Mouse (Mus musculus) lung, embryonic 16.5 days (tissue): Measurements from ENCODE around the gene Cst9. TPM values are rescaled to one million over a fixed set of nuclear protein-coding genes. Genes with fewer than 3 reads are reported as not detected.
A peak's percentile ranks its signal among the peaks of the same experiment; 100 is the strongest.

Experiments
- ATAC-seq: fragments of 200-750 bp; cut with Nextera tagmentation; 2 replicates; pipeline ENCODE4 v1.8.0; 2017; ENCODE audit warnings: low read depth, mild to moderate bottlenecking, moderate library complexity
- H3K27ac ChIP-seq: fragments of 300-500 bp; sonication (generic); 2 replicates; pipeline ENCODE4 v1.5.1; 2014; ENCODE audit warnings: mild to moderate bottlenecking, control low read depth, low read length
- H3K27me3 ChIP-seq: fragments of 300-500 bp; sonication (generic); 2 replicates; pipeline ENCODE4 v1.6.1; 2014; ENCODE audit warnings: low read depth, low read length, mixed read lengths; ENCODE audit not compliant: control insufficient read depth, insufficient read depth
- H3K36me3 ChIP-seq: fragments of 300-500 bp; sonication (generic); 2 replicates; pipeline ENCODE4 v1.6.1; 2014; ENCODE audit warnings: low read length; ENCODE audit not compliant: control insufficient read depth, insufficient read depth
- H3K4me1 ChIP-seq: fragments of 300-500 bp; sonication (generic); replicated peaks from 2 replicates; pipeline ENCODE4 v1.6.1; 2014; ENCODE audit warnings: low read length, mixed read lengths; ENCODE audit not compliant: control insufficient read depth, insufficient read depth
- H3K4me2 ChIP-seq: fragments of 300-500 bp; sonication (generic); 2 replicates; pipeline ENCODE4 v1.6.1; 2014; ENCODE audit warnings: low read depth, low read length, control low read depth
- H3K4me3 ChIP-seq: fragments of 300-500 bp; sonication (generic); 2 replicates; pipeline ENCODE4 v1.5.1; 2014; ENCODE audit warnings: mild to moderate bottlenecking, low read length, control low read depth
- H3K9ac ChIP-seq: fragments of 300-500 bp; sonication (generic); 2 replicates; pipeline ENCODE4 v1.6.1; 2014; ENCODE audit warnings: low read length, control low read depth
- H3K9me3 ChIP-seq: fragments of 300-500 bp; sonication (generic); 2 replicates; pipeline ENCODE4 v1.6.1; 2016; ENCODE audit warnings: low read length; ENCODE audit not compliant: control insufficient read depth
- WGBS: fragments of 180-500 bp; shearing (Covaris S2); extraction: QIAGEN DNeasy Blood & Tissue Kit; methylation state at CpG from one replicate; pipeline ENCODE4 v1.1.7; 2014; 5-methylcytosine and 5-hydroxymethylcytosine counted together
- polyA plus RNA-seq: library from polyadenylated mRNA; unstranded; fragments of >200 nt; fragmentation: Nextera tagmentation; extraction: Ambion mirVana; gene quantifications from 2 replicates; pipeline ENCODE4 v1.2.1, GENCODE M21; 2015

Gene Cst9
- polyA plus RNA-seq, 1 experiment from 2014 or later: 0.24 TPM

DNA sequence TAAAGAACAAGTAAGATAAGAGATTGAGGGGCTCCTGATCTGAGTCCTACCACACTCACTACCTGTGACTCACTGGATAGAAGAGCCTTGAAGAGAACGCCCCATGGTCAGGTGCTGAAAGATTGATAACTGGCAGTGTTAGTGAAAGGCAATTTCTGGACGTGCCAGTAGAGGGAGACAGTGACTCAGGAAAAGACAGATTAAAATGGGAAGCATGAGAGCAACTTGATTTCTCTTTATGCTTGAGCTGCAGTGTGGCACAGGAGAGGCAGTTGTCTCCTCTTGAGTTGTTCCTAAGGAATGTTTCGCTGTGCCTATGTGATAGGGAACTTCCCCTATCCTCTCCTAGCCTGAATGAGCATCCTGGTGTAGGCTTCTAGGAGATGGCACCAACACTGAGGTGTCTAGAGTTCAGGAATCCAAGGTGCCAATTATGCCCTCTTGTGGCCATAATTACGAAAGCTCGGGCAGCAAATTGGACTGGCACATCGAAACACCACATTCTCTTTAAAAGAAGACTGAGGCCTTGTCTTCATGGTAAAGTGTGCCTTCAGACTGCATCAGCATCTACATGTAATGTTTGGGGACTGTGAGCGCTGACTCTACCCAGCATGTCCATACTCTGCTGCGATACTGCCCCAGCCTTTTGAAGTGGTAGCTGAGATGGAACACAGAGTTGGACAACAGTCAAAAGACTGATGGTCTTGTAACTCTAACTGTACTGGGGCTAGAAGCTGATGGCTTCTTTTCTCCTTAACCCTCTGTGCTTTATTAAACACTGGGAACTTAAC lies 16.4 kb downstream of the Cst9 start:
- Histone ChIP-seq H3K9me3 (no peaks in the 10 kb centered on the region), H3K4me2 (peak overlapping the region; percentile 33; the same call in 1 of the 2 replicates), H3K27me3 (no peaks in the 10 kb centered on the region), H3K9ac (no peak overlapping the region), H3K4me1 (peaks cover under 1% of the 10 kb centered on the region; the same call in 1 of the 2 replicates), H3K36me3 (no peaks in the 10 kb centered on the region), H3K27ac (no peak overlapping the region), H3K4me3 (no peak overlapping the region)
- ATAC-seq: peak; percentile 65
- 34% methylated on average over 8 of the region's 8 CpGs for whole genome bisulfite sequencing

DNA sequence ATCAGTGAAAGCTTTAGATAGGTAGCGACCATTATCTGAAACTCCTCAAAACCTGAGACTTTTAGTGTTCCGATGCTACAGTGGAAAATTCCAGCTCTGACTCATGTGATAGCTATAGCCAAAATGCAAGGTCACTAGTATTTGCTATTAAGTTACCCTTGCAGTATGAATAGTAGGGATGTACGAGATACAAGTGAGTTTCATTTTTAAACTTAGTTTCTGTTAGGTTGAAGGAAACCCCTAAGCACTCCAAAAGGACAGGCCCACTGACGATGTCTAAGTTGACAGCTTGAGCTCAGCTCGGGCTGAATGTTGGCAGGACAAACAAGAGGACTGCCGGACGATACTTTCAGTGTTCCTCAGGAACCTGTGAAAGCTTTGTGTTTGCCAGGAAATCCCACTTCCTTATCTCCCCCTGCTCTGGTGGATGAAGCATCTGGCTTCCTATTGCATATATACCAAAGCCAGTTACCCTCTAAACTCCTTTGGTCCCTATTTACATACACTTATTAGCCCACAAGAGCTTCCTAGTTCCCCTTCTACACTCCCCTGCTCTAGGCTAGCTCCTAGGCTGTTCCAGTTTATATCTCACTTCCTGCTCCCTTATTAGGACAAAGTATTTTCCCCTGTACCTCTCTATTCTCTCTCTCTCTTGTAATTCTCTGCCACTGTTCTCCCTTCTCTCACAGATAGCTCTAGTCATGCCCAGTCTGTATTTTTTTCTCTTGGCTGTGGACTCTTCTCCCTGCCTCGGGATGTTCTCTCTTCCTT lies 21.9 kb downstream of the Cst9 start:
- ATAC-seq: peak; percentile 51
- H3K36me3 ChIP-seq: no peaks in the 10 kb centered on the region
- no peaks in the 10 kb centered on the region for H3K27me3 ChIP-seq
- no peaks in the 10 kb centered on the region for H3K9me3 ChIP-seq
- WGBS: 31% methylated on average over 8 of the region's 8 CpGs
- peak overlapping the region; percentile 29 for H3K4me2 ChIP-seq
- H3K27ac ChIP-seq: peak overlapping the region; percentile 57
- peaks cover 9% of the 10 kb centered on the region for H3K4me1 ChIP-seq
- H3K9ac ChIP-seq: peak overlapping the region; percentile 35; the same call in 1 of the 2 replicates
- peak overlapping the region; percentile 16; the same call in 1 of the 2 replicates for H3K4me3 ChIP-seq

DNA sequence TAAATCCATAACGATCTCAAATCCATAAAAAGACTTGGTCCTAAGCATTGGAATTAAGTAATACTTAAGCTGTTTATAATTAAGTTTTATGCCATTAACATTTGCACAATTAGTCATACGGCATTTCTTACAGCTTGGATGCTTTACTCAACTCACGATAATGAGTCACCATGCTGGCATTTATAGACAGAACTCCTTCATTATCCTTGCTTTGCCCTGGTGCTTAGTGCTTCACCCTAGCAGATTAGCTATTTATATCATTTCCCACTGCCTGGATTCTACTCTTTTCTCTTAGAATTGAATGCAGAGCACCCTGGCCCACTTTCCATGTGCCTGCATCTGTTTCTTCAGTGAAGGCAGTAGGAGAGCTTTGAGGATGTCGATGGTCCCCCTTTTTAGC lies 22.6 kb downstream of the Cst9 start:
- no peak overlapping the region for H3K4me3 ChIP-seq
- no peak overlapping the region for H3K27ac ChIP-seq
- no peak overlapping the region for H3K4me2 ChIP-seq
- no peaks in the 10 kb centered on the region for H3K36me3 ChIP-seq
- H3K4me1 ChIP-seq: peaks cover 9% of the 10 kb centered on the region
- WGBS: 68% methylated on average over 4 of the region's 4 CpGs
- H3K27me3 ChIP-seq: no peaks in the 10 kb centered on the region
- no peaks in the 10 kb centered on the region for H3K9me3 ChIP-seq
- H3K9ac ChIP-seq: no peak overlapping the region
- ATAC-seq: no peak

DNA sequence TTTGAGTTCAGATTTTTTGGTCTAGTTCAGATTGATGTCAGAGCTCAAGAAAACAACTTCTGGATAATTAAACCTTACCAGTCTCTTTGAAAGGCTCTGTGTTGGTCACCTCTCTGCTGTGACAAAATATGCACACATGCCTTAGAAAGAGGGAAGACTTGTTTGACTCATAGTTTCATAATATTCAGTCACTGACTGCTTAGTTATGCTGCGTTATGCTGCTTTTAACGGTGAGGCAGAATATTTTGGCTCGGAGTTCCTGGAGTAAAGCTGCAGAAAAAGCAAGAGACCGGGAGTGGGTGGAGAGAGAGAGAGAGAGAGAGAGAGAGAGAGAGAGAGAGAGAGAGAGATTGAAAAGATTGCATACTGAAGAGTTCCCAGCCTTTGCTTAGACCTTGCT lies 26.0 kb downstream of the Cst9 start:
- no peaks in the 10 kb centered on the region for H3K36me3 ChIP-seq
- H3K9ac ChIP-seq: no peak overlapping the region
- H3K27me3 ChIP-seq: no peaks in the 10 kb centered on the region
- no peaks in the 10 kb centered on the region for H3K9me3 ChIP-seq
- 71% methylated on average over 4 of the region's 4 CpGs for WGBS
- H3K4me3 ChIP-seq: no peak overlapping the region
- H3K4me2 ChIP-seq: no peak overlapping the region
- H3K27ac ChIP-seq: no peak overlapping the region
- peaks cover 9% of the 10 kb centered on the region for H3K4me1 ChIP-seq
- ATAC-seq: no peak

- H3K4me3 ChIP-seq: no peak overlapping the region
- peaks cover 5% of the 10 kb centered on the region for H3K4me1 ChIP-seq
- no peaks in the 10 kb centered on the region for H3K36me3 ChIP-seq
- H3K27me3 ChIP-seq: no peaks in the 10 kb centered on the region
- no peak overlapping the region for H3K4me2 ChIP-seq
- no peak overlapping the region for H3K27ac ChIP-seq
- H3K9ac ChIP-seq: no peak overlapping the region
- no peak for ATAC-seq
- no peaks in the 10 kb centered on the region for H3K9me3 ChIP-seq
Observed at GRCm38 (mm10) chr2:148861693-148862092, 26.7 kb downstream of the Cst9 start.

- H3K4me2 ChIP-seq: no peak within 1 kb of the TSS
- peak; percentile 41; the same call in 1 of the 2 replicates for ATAC-seq
- 30% methylated on average over 2 of the region's 2 CpGs for WGBS
- no peaks in the 10 kb centered on the region for H3K27me3 ChIP-seq
- H3K36me3 ChIP-seq: no peaks in the 10 kb centered on the region
- no peaks in the 10 kb centered on the region for H3K9me3 ChIP-seq
- no peak within 1 kb of the TSS for H3K4me3 ChIP-seq
- no peak within 1 kb of the TSS for H3K27ac ChIP-seq
- no peaks in the 10 kb centered on the region for H3K4me1 ChIP-seq
- no peak within 1 kb of the TSS for H3K9ac ChIP-seq
Observed at GRCm38 (mm10) chr2:148864966-148865365, 30.0 kb downstream of the Cst9 start, which contains the start of gene 9230104L09Rik. 9230104L09Rik (minus strand) TSS chr2:148865038.

- Histone ChIP-seq H3K4me3 (no peak overlapping the region), H3K4me2 (no peak overlapping the region), H3K4me1 (peaks cover 17% of the 10 kb centered on the region), H3K27ac (no peak overlapping the region), H3K9ac (no peak overlapping the region), H3K36me3 (peaks cover 13% of the 10 kb centered on the region), H3K9me3 (no peaks in the 10 kb centered on the region), H3K27me3 (no peaks in the 10 kb centered on the region)
- WGBS: 45% methylated on average over 1 of the region's 1 CpGs
- no peak for ATAC-seq
Observed at GRCm38 (mm10) chr2:148868959-148869358, 34.0 kb downstream of the Cst9 start.

DNA sequence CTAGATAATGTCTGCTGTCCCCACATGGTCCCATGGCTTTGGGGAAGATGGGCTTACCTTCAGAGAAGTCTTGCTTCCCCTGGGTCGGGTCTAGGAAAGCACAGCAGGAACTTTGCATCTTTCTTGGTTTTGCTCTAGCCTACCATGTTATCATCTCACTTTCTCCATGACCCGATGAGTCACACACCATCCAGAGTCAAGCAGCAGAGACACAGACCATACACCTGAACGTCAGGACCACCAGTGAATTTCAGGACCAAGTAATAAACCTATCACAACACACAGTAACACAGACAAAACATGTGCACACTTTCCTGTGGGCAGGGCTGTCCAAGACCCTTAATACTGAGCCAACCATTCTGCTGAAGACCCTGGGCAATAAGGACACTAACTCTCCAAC lies 35.6 kb downstream of the Cst9 start:
- Histone ChIP-seq H3K4me3 (no peak overlapping the region), H3K36me3 (peaks cover 13% of the 10 kb centered on the region), H3K4me2 (no peak overlapping the region), H3K27me3 (no peaks in the 10 kb centered on the region), H3K9me3 (no peaks in the 10 kb centered on the region), H3K27ac (no peak overlapping the region), H3K4me1 (peaks cover 21% of the 10 kb centered on the region), H3K9ac (no peak overlapping the region)
- ATAC-seq: no peak
- 85% methylated on average over 3 of the region's 3 CpGs for WGBS

DNA sequence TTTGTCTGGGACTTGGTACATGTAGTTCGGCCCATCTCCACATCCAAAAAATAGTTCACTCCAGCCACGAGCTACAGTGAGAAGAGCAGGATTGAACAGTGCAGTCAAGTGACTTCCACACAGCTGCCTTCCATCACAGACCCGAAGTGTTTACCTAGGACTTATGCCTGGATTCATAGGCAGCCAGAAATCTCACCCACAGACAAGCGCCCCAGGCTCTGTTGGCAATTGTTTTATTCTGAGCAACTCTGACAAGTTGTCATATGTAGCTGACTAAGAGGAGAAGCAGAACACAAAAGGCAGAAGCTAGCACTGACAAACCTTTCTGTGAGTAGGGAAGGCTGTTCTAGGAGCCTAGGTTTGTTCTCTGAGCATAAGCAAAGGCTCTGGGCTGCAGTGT lies 37.9 kb downstream of the Cst9 start:
- peak overlapping the region; percentile 76 for H3K4me2 ChIP-seq
- H3K9me3 ChIP-seq: no peaks in the 10 kb centered on the region
- peak overlapping the region; percentile 11; the same call in 1 of the 2 replicates for H3K9ac ChIP-seq
- peaks cover 13% of the 10 kb centered on the region for H3K36me3 ChIP-seq
- peak overlapping the region; percentile 77 for H3K4me3 ChIP-seq
- ATAC-seq: no peak
- peaks cover 32% of the 10 kb centered on the region for H3K4me1 ChIP-seq
- WGBS: 30% methylated on average over 4 of the region's 4 CpGs
- no peaks in the 10 kb centered on the region for H3K27me3 ChIP-seq
- peak overlapping the region; percentile 23; the same call in 1 of the 2 replicates for H3K27ac ChIP-seq
